Mouse (Mus musculus): ENCODE measurements around the gene Spaca4. TPM values are rescaled to one million over a fixed set of nuclear protein-coding genes. Genes with fewer than 3 reads are reported as not detected.

Gene Spaca4
- polyA plus RNA-seq, 1 experiment from 2014 or later = not detected

- peak; percentile 32; the same call in 1 of the 2 replicates for ATAC-seq (replicated peaks)
- Histone ChIP-seq H3K27ac (peak overlapping the region; percentile 79), H3K36me3 (replicated peaks) (peaks cover 32% of the 10 kb centered on the region), H3K4me3 (no peak overlapping the region; the same call in 1 of the 2 replicates), H3K9me3 (no peaks in the 10 kb centered on the region), H3K4me1 (peaks cover 66% of the 10 kb centered on the region), H3K4me2 (peak overlapping the region; percentile 91), H3K27me3 (replicated peaks) (no peaks in the 10 kb centered on the region), H3K9ac (no peak overlapping the region)
- 23% methylated on average over 6 of the region's 6 CpGs for whole genome bisulfite sequencing
Observed at GRCm38 (mm10) chr7:45709036-45709435, 16.6 kb downstream of the Spaca4 start.

GRCm38 (mm10) chr7:45708221-45708761, 17.3 kb downstream of the Spaca4 start:
- peak overlapping the region; percentile 91 for H3K4me2 ChIP-seq
- H3K9me3 ChIP-seq = no peaks in the 10 kb centered on the region
- H3K4me1 ChIP-seq = peaks cover 71% of the 10 kb centered on the region
- 0 out of 2 replicates have a peak overlapping the region, but pooled peaks have one; percentile 23 for H3K9ac ChIP-seq
- no peak overlapping the region for H3K4me3 ChIP-seq
- 56% methylated on average over 13 of the region's 13 CpGs for WGBS
- ATAC-seq (replicated peaks) = no peak
- H3K36me3 ChIP-seq (replicated peaks) = peaks cover 31% of the 10 kb centered on the region
- peak overlapping the region; percentile 79 for H3K27ac ChIP-seq
- no peaks in the 10 kb centered on the region for H3K27me3 ChIP-seq (replicated peaks)

GRCm38 (mm10) chr7:45707375-45707967, 18.1 kb downstream of the Spaca4 start:
- Histone ChIP-seq H3K9me3 (no peaks in the 10 kb centered on the region), H3K4me1 (peaks cover 77% of the 10 kb centered on the region), H3K4me2 (peak overlapping the region; percentile 91), H3K36me3 (replicated peaks) (peaks cover 23% of the 10 kb centered on the region), H3K9ac (peak overlapping the region; percentile 23), H3K27ac (peak overlapping the region; percentile 67), H3K27me3 (replicated peaks) (no peaks in the 10 kb centered on the region), H3K4me3 (peak overlapping the region; percentile 52)
- under 1% methylated on average over 27 of the region's 27 CpGs for WGBS
- ATAC-seq (replicated peaks) = no peak

GRCm38 (mm10) chr7:45706721-45707241, 18.8 kb downstream of the Spaca4 start:
- Histone ChIP-seq H3K4me3 (peak overlapping the region; percentile 52), H3K36me3 (replicated peaks) (peaks cover 18% of the 10 kb centered on the region), H3K27me3 (replicated peaks) (no peaks in the 10 kb centered on the region), H3K9ac (peak overlapping the region; percentile 68), H3K4me1 (peaks cover 78% of the 10 kb centered on the region), H3K4me2 (peak overlapping the region; percentile 91), H3K9me3 (no peaks in the 10 kb centered on the region), H3K27ac (peak overlapping the region; percentile 67)
- under 1% methylated on average over 43 of the region's 45 CpGs for WGBS
- no peak for ATAC-seq (replicated peaks)

GRCm38 (mm10) chr7:45705873-45706281, 19.7 kb downstream of the Spaca4 start:
- H3K9ac ChIP-seq = peak overlapping the region; percentile 68
- H3K4me1 ChIP-seq = peaks cover 84% of the 10 kb centered on the region
- H3K4me3 ChIP-seq = peak overlapping the region; percentile 52
- WGBS = 1% methylated on average over 7 of the region's 7 CpGs
- no peaks in the 10 kb centered on the region for H3K9me3 ChIP-seq
- H3K27ac ChIP-seq = no peak overlapping the region
- H3K36me3 ChIP-seq (replicated peaks) = peaks cover 9% of the 10 kb centered on the region
- no peaks in the 10 kb centered on the region for H3K27me3 ChIP-seq (replicated peaks)
- no peak for ATAC-seq (replicated peaks)
- H3K4me2 ChIP-seq = peak overlapping the region; percentile 91

- under 1% methylated on average over 21 of the region's 21 CpGs for WGBS
- Histone ChIP-seq H3K27me3 (replicated peaks) (no peaks in the 10 kb centered on the region), H3K4me1 (peaks cover 83% of the 10 kb centered on the region), H3K4me2 (peak overlapping the region; percentile 91), H3K36me3 (replicated peaks) (peaks cover 4% of the 10 kb centered on the region), H3K9me3 (no peaks in the 10 kb centered on the region), H3K9ac (peak overlapping the region; percentile 68), H3K4me3 (peak overlapping the region; percentile 52), H3K27ac (peak overlapping the region; percentile 89)
- no peak for ATAC-seq (replicated peaks)
Observed at GRCm38 (mm10) chr7:45705443-45705864, 20.2 kb downstream of the Spaca4 start.

DNA sequence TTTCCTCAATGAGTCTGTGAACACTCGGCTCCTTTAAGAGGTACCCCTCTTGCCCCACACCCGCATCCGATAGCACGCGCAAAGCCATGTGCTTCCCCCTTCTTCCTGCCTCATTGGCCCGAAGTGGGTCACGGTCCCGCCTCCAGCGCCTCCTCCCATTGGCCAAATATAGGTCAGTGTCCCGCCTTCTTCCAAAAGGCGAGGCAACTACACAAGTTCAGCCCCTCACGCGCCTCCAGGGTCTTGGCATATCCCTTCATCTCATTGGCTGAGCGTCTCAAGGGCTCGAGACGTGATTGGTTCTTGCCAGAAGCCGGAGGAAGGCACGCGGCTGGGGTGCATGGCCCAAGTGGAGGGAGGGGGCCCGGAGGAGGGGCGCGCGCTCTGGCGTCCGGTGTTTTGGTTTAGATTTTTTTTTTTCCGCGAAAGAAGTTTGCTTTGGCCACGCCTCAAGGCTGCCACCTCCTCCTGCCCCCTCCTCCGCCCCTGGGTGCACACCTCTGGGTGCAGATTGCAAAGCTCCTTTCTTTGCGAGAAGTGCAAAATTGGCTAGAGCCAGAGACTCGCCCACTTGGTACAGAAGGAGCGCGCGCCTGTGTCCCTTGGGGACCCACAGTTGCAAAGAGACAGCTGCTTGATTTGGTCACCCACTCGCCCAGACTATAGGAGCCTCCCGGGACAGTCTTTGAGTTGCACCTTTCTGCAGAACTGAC, 20.7 kb downstream of the Spaca4 start, which contains the start of gene Dbp:
Dbp (plus strand) TSS at position 359 of the 713 bp plus-strand sequence.
- Histone ChIP-seq H3K27me3 (replicated peaks) (no peaks in the 10 kb centered on the region), H3K4me3 (peak within 1 kb of the TSS; percentile 52), H3K4me2 (peak within 1 kb of the TSS; percentile 91), H3K9me3 (no peaks in the 10 kb centered on the region), H3K36me3 (replicated peaks) (no peaks in the 10 kb centered on the region), H3K4me1 (peaks cover 82% of the 10 kb centered on the region), H3K27ac (peak within 1 kb of the TSS; percentile 89), H3K9ac (peak within 1 kb of the TSS; percentile 68)
- WGBS = 0% methylated on average over 36 of the region's 36 CpGs
- ATAC-seq (replicated peaks) = peak; percentile 84

- Histone ChIP-seq H3K9ac (peak overlapping the region; percentile 48), H3K36me3 (replicated peaks) (no peaks in the 10 kb centered on the region), H3K27ac (peak overlapping the region; percentile 89), H3K4me3 (peak overlapping the region; percentile 52), H3K4me1 (peaks cover 79% of the 10 kb centered on the region), H3K27me3 (replicated peaks) (no peaks in the 10 kb centered on the region), H3K9me3 (no peaks in the 10 kb centered on the region), H3K4me2 (peak overlapping the region; percentile 91)
- WGBS = under 1% methylated on average over 13 of the region's 13 CpGs
- peak; percentile 68 for ATAC-seq (replicated peaks)
Observed at GRCm38 (mm10) chr7:45704046-45704559, 21.5 kb downstream of the Spaca4 start.

- Histone ChIP-seq H3K36me3 (replicated peaks) (no peaks in the 10 kb centered on the region), H3K4me2 (peak overlapping the region; percentile 91), H3K4me1 (peaks cover 79% of the 10 kb centered on the region), H3K27ac (peak overlapping the region; percentile 89), H3K27me3 (replicated peaks) (no peaks in the 10 kb centered on the region), H3K4me3 (peak overlapping the region; percentile 52), H3K9ac (peak overlapping the region; percentile 48), H3K9me3 (no peaks in the 10 kb centered on the region)
- 35% methylated on average over 12 of the region's 12 CpGs for WGBS
- no peak for ATAC-seq (replicated peaks)
Observed at GRCm38 (mm10) chr7:45703521-45704033, 22.0 kb downstream of the Spaca4 start.

GRCm38 (mm10) chr7:45702809-45703520, 22.6 kb downstream of the Spaca4 start:
- Histone ChIP-seq H3K27ac (peak overlapping the region; percentile 89), H3K36me3 (replicated peaks) (no peaks in the 10 kb centered on the region), H3K9me3 (no peaks in the 10 kb centered on the region), H3K27me3 (replicated peaks) (no peaks in the 10 kb centered on the region), H3K9ac (peak overlapping the region; percentile 48; the same call in 1 of the 2 replicates), H3K4me2 (peak overlapping the region; percentile 91), H3K4me3 (peak overlapping the region; percentile 52), H3K4me1 (peaks cover 77% of the 10 kb centered on the region)
- no peak for ATAC-seq (replicated peaks)
- 92% methylated on average over 17 of the region's 17 CpGs for WGBS

DNA sequence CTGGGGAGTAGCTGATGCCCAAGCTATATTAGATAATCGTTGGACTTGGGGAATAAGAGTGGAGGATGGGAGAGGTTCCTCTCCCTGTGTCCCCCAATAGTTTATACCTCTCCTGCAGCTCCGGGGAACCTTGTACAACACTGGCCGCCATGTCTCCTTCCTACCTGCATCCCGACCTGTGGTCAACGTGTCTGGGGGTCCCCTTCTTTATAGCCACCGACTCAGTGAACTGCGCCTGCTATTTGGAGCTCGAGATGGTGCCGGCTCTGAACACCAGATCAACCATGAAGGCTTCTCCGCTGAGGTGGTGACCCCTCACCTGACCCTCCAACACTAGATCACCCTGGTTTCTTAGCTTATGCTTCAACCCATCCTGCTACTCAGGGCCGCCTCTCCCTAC, 23.3 kb downstream of the Spaca4 start:
- 93% methylated on average over 11 of the region's 11 CpGs for WGBS
- no peaks in the 10 kb centered on the region for H3K27me3 ChIP-seq (replicated peaks)
- no peaks in the 10 kb centered on the region for H3K36me3 ChIP-seq (replicated peaks)
- H3K9me3 ChIP-seq = no peaks in the 10 kb centered on the region
- no peak for ATAC-seq (replicated peaks)
- H3K4me1 ChIP-seq = peaks cover 70% of the 10 kb centered on the region
- peak overlapping the region; percentile 91; the same call in 1 of the 2 replicates for H3K4me2 ChIP-seq
- H3K27ac ChIP-seq = no peak overlapping the region
- H3K4me3 ChIP-seq = no peak overlapping the region
- H3K9ac ChIP-seq = no peak overlapping the region

Data from midbrain, embryonic 15.5 days (tissue).